Mouse (Mus musculus) CH12.LX (cell line): ENCODE results near the gene Prkaa2.

Experiments
- BHLHE40 ChIP-seq: IDR thresholded peaks from 2 replicates; pipeline ENCODE4 v1.6.1; 2011; ENCODE audit warnings: mild to moderate bottlenecking, low read depth, low read length, improper control_type of control experiment
- CTCF ChIP-seq, 2 experiments: IDR thresholded peaks in 1 of 2; conservative IDR thresholded peaks in 1 of 2; 2 replicates each; pipeline ENCODE4 v1.5.1; 2011 to 2012; ENCODE audit warnings: low read depth in 2 of 2, low read length in 2 of 2, improper control_type of control experiment in 1 of 2, inconsistent platforms in 1 of 2, mild to moderate bottlenecking in 1 of 2, moderate library complexity in 1 of 2
- HCFC1 ChIP-seq: IDR thresholded peaks from 2 replicates; pipeline ENCODE4 v1.6.1; 2012; ENCODE audit warnings: low read depth, mild to moderate bottlenecking, inconsistent platforms, low read length, improper control_type of control experiment
- MAFK ChIP-seq: IDR thresholded peaks from 2 replicates; pipeline ENCODE4 v1.6.1; 2011; ENCODE audit warnings: low read length, improper control_type of control experiment; ENCODE audit not compliant: insufficient replicate concordance
- MAX ChIP-seq: IDR thresholded peaks from 2 replicates; pipeline ENCODE4 v1.6.1; 2011; ENCODE audit warnings: low read length, improper control_type of control experiment
- MYC ChIP-seq: IDR thresholded peaks from 2 replicates; pipeline ENCODE4 v1.6.1; 2011; ENCODE audit warnings: low read depth, mild to moderate bottlenecking, improper control_type of control experiment, low read length
- POLR2A ChIP-seq: IDR thresholded peaks from 2 replicates; pipeline ENCODE4 v1.6.1; 2011; ENCODE audit warnings: low read depth, mild to moderate bottlenecking, improper control_type of control experiment, low read length
- TCF12 ChIP-seq: IDR thresholded peaks from 2 replicates; pipeline ENCODE4 v1.6.1; 2014; ENCODE audit warnings: low read depth, mild to moderate bottlenecking, inconsistent platforms, low read length, improper control_type of control experiment
- USF2 ChIP-seq: conservative IDR thresholded peaks from 2 replicates; pipeline ENCODE4 v1.6.1; 2011; ENCODE audit warnings: low read depth, low read length, improper control_type of control experiment
- ZNF384 ChIP-seq: IDR thresholded peaks from 2 replicates; pipeline ENCODE4 v1.6.1; 2012; ENCODE audit warnings: low read depth, low read length, improper control_type of control experiment, inconsistent platforms

GRCm38 (mm10) chr4:105013718-105014117, 96.0 kb downstream of the Prkaa2 start:
- no peak for TF ChIP-seq USF2
- no peak for TF ChIP-seq MYC
- TF ChIP-seq CTCF (conservative IDR thresholded peaks at IDR 0.05 in 1 of 2, IDR thresholded peaks at IDR 0.05 in 1 of 2; ENCODE audit: low read depth in 2 of 2, low read length in 2 of 2): no peak
- no peak for TF ChIP-seq POLR2A
- TF ChIP-seq HCFC1: no peak
- no peak for TF ChIP-seq TCF12
- TF ChIP-seq BHLHE40: no peak
- TF ChIP-seq ZNF384: no peak
- TF ChIP-seq MAX: no peak
- no peak for TF ChIP-seq MAFK
